Mouse (Mus musculus): ENCODE data around the gene Cadm1.

The Cadm1 gene

GRCm38 (mm10) chr9:47529602-47530450 is at the start of gene Cadm1:
Gene Cadm1, plus strand, starts transcription at chr9:47530173.
- peak; percentile 97 for DNase-seq (ENCODE audit: low read depth, low spot score)

GRCm38 (mm10) chr9:47484506-47484905 is 45.5 kb upstream of the Cadm1 start:
- no peak for DNase-seq (ENCODE audit: low read depth, low spot score)

- no peak for DNase-seq (ENCODE audit: low read depth, low spot score)
Observed at GRCm38 (mm10) chr9:47485186-47485585, 44.8 kb upstream of the Cadm1 start.

GRCm38 (mm10) chr9:47499761-47500160 is 30.2 kb upstream of the Cadm1 start:
- no peak for DNase-seq (ENCODE audit: low read depth, low spot score)

GRCm38 (mm10) chr9:47505956-47506355 is 24.0 kb upstream of the Cadm1 start:
- no peak for DNase-seq (ENCODE audit: low read depth, low spot score)

- DNase-seq (ENCODE audit: low read depth, low spot score), result no peak
Observed at GRCm38 (mm10) chr9:47506876-47507275, 23.1 kb upstream of the Cadm1 start.

GRCm38 (mm10) chr9:47508109-47508508 is 21.9 kb upstream of the Cadm1 start:
- DNase-seq (ENCODE audit: low read depth, low spot score), result no peak

GRCm38 (mm10) chr9:47512521-47512920 is 17.5 kb upstream of the Cadm1 start:
- peak; percentile 24 for DNase-seq (ENCODE audit: low read depth, low spot score)

GRCm38 (mm10) chr9:47514318-47514717 is 15.7 kb upstream of the Cadm1 start:
- peak; percentile 86 for DNase-seq (ENCODE audit: low read depth, low spot score)

- no peak for DNase-seq (ENCODE audit: low read depth, low spot score)
Observed at GRCm38 (mm10) chr9:47516238-47516637, 13.7 kb upstream of the Cadm1 start.

GRCm38 (mm10) chr9:47527290-47527689 is 2.7 kb upstream of the Cadm1 start:
- no peak for DNase-seq (ENCODE audit: low read depth, low spot score)

- DNase-seq (ENCODE audit: low read depth, low spot score), result no peak
Observed at GRCm38 (mm10) chr9:47527741-47528140, 2.2 kb upstream of the Cadm1 start.

GRCm38 (mm10) chr9:47529182-47529581 is 791 bp upstream of the Cadm1 start:
- no peak for DNase-seq (ENCODE audit: low read depth, low spot score)

GRCm38 (mm10) chr9:47530544-47530921 is 560 bp downstream of the Cadm1 start:
- no peak for DNase-seq (ENCODE audit: low read depth, low spot score)

GRCm38 (mm10) chr9:47530922-47531850 is 1.2 kb downstream of the Cadm1 start:
- DNase-seq (ENCODE audit: low read depth, low spot score), result peak; percentile 40

GRCm38 (mm10) chr9:47532215-47532865 is 2.4 kb downstream of the Cadm1 start:
- DNase-seq (ENCODE audit: low read depth, low spot score), result peak; percentile 40

- DNase-seq (ENCODE audit: low read depth, low spot score), result peak; percentile 28
Observed at GRCm38 (mm10) chr9:47533461-47533860, 3.5 kb downstream of the Cadm1 start.

- DNase-seq (ENCODE audit: low read depth, low spot score), result no peak
Observed at GRCm38 (mm10) chr9:47534573-47535475, 4.9 kb downstream of the Cadm1 start.

GRCm38 (mm10) chr9:47545245-47545644 is 15.3 kb downstream of the Cadm1 start:
- no peak for DNase-seq (ENCODE audit: low read depth, low spot score)

- DNase-seq (ENCODE audit: low read depth, low spot score), result no peak
Observed at GRCm38 (mm10) chr9:47545667-47546066, 15.7 kb downstream of the Cadm1 start.

GRCm38 (mm10) chr9:47548402-47548801 is 18.4 kb downstream of the Cadm1 start:
- no peak for DNase-seq (ENCODE audit: low read depth, low spot score)
